Mouse (Mus musculus): ENCODE measurements around the gene Naa35. TPM values are rescaled to one million over a fixed set of nuclear protein-coding genes. Genes with fewer than 3 reads are reported as not detected.

Naa35 gene
- polyA plus RNA-seq, 1 experiment = 46.5 TPM

- Histone ChIP-seq H3K4me1 (ENCODE audit: control insufficient read depth, insufficient read depth, low read length) (no peaks in the 10 kb centered on the region; the same call in 1 of the 2 replicates), H3K27ac (ENCODE audit: control insufficient read depth, insufficient read depth, low read depth, low read length) (no peak overlapping the region), H3K27me3 (ENCODE audit: control insufficient read depth, insufficient read depth, low read length) (no peaks in the 10 kb centered on the region), H3K36me3 (ENCODE audit: control insufficient read depth, insufficient read depth, low read length) (no peaks in the 10 kb centered on the region; the same call in 1 of the 2 replicates), H3K4me3 (ENCODE audit: control insufficient read depth, low read depth, low read length) (no peak overlapping the region)
- no peak for TF ChIP-seq CTCF (IDR thresholded peaks at IDR 0.05; ENCODE audit: control insufficient read depth, insufficient read depth, insufficient replicate concordance, low read depth, low read length)
- no peak for TF ChIP-seq POLR2A (IDR thresholded peaks at IDR 0.05; ENCODE audit: control insufficient read depth, low read depth, low read length)
Observed at GRCm38 (mm10) chr13:59547716-59548115, 37.3 kb upstream of the Naa35 start.

GRCm38 (mm10) chr13:59549318-59549798 is 35.7 kb upstream of the Naa35 start:
- H3K36me3 ChIP-seq (ENCODE audit: control insufficient read depth, insufficient read depth, low read length) = no peaks in the 10 kb centered on the region; the same call in 1 of the 2 replicates
- H3K4me3 ChIP-seq (ENCODE audit: control insufficient read depth, low read depth, low read length) = no peak overlapping the region
- TF ChIP-seq CTCF (IDR thresholded peaks at IDR 0.05; ENCODE audit: control insufficient read depth, insufficient read depth, insufficient replicate concordance, low read depth, low read length) (no peak), POLR2A (IDR thresholded peaks at IDR 0.05; ENCODE audit: control insufficient read depth, low read depth, low read length) (no peak)
- H3K27ac ChIP-seq (ENCODE audit: control insufficient read depth, insufficient read depth, low read depth, low read length) = no peak overlapping the region
- H3K27me3 ChIP-seq (ENCODE audit: control insufficient read depth, insufficient read depth, low read length) = no peaks in the 10 kb centered on the region
- H3K4me1 ChIP-seq (ENCODE audit: control insufficient read depth, insufficient read depth, low read length) = no peaks in the 10 kb centered on the region; the same call in 1 of the 2 replicates

GRCm38 (mm10) chr13:59552286-59552685 is 32.8 kb upstream of the Naa35 start:
- Histone ChIP-seq H3K4me3 (ENCODE audit: control insufficient read depth, low read depth, low read length) (no peak overlapping the region), H3K27ac (ENCODE audit: control insufficient read depth, insufficient read depth, low read depth, low read length) (no peak overlapping the region), H3K4me1 (ENCODE audit: control insufficient read depth, insufficient read depth, low read length) (peaks cover 8% of the 10 kb centered on the region)

GRCm38 (mm10) chr13:59552751-59553150 is 32.3 kb upstream of the Naa35 start:
- no peak overlapping the region for H3K27ac ChIP-seq (ENCODE audit: control insufficient read depth, insufficient read depth, low read depth, low read length)
- H3K27me3 ChIP-seq (ENCODE audit: control insufficient read depth, insufficient read depth, low read length) = no peaks in the 10 kb centered on the region
- peaks cover 11% of the 10 kb centered on the region for H3K4me1 ChIP-seq (ENCODE audit: control insufficient read depth, insufficient read depth, low read length)
- H3K4me3 ChIP-seq (ENCODE audit: control insufficient read depth, low read depth, low read length) = no peak overlapping the region
- TF ChIP-seq CTCF (IDR thresholded peaks at IDR 0.05; ENCODE audit: control insufficient read depth, insufficient read depth, insufficient replicate concordance, low read depth, low read length) (no peak), POLR2A (IDR thresholded peaks at IDR 0.05; ENCODE audit: control insufficient read depth, low read depth, low read length) (no peak)
- no peaks in the 10 kb centered on the region; the same call in 1 of the 2 replicates for H3K36me3 ChIP-seq (ENCODE audit: control insufficient read depth, insufficient read depth, low read length)

More at GRCm38 (mm10) chr13:59552286-59552685, 32.8 kb upstream of the Naa35 start:
- Histone ChIP-seq H3K27me3 (ENCODE audit: control insufficient read depth, insufficient read depth, low read length) (no peaks in the 10 kb centered on the region), H3K36me3 (ENCODE audit: control insufficient read depth, insufficient read depth, low read length) (no peaks in the 10 kb centered on the region; the same call in 1 of the 2 replicates)
- TF ChIP-seq CTCF (IDR thresholded peaks at IDR 0.05; ENCODE audit: control insufficient read depth, insufficient read depth, insufficient replicate concordance, low read depth, low read length) (no peak), POLR2A (IDR thresholded peaks at IDR 0.05; ENCODE audit: control insufficient read depth, low read depth, low read length) (no peak)

- peak overlapping the region; percentile 50 for H3K4me3 ChIP-seq (ENCODE audit: control insufficient read depth, low read depth, low read length)
- no peaks in the 10 kb centered on the region for H3K27me3 ChIP-seq (ENCODE audit: control insufficient read depth, insufficient read depth, low read length)
Observed at GRCm38 (mm10) chr13:59554772-59555505, 30.1 kb upstream of the Naa35 start.

GRCm38 (mm10) chr13:59555613-59556192 is 29.4 kb upstream of the Naa35 start:
- H3K4me1 ChIP-seq (ENCODE audit: control insufficient read depth, insufficient read depth, low read length) = peaks cover 11% of the 10 kb centered on the region; the same call in 1 of the 2 replicates
- no peak overlapping the region for H3K27ac ChIP-seq (ENCODE audit: control insufficient read depth, insufficient read depth, low read depth, low read length)
- TF ChIP-seq CTCF (IDR thresholded peaks at IDR 0.05; ENCODE audit: control insufficient read depth, insufficient read depth, insufficient replicate concordance, low read depth, low read length) (no peak), POLR2A (IDR thresholded peaks at IDR 0.05; ENCODE audit: control insufficient read depth, low read depth, low read length) (no peak)
- H3K36me3 ChIP-seq (ENCODE audit: control insufficient read depth, insufficient read depth, low read length) = no peaks in the 10 kb centered on the region; the same call in 1 of the 2 replicates
- H3K4me3 ChIP-seq (ENCODE audit: control insufficient read depth, low read depth, low read length) = peak overlapping the region; percentile 50
- no peaks in the 10 kb centered on the region for H3K27me3 ChIP-seq (ENCODE audit: control insufficient read depth, insufficient read depth, low read length)

More at GRCm38 (mm10) chr13:59554772-59555505, 30.1 kb upstream of the Naa35 start:
- TF ChIP-seq CTCF (IDR thresholded peaks at IDR 0.05; ENCODE audit: control insufficient read depth, insufficient read depth, insufficient replicate concordance, low read depth, low read length) = no peak
- no peak for TF ChIP-seq POLR2A (IDR thresholded peaks at IDR 0.05; ENCODE audit: control insufficient read depth, low read depth, low read length)
- Histone ChIP-seq H3K36me3 (ENCODE audit: control insufficient read depth, insufficient read depth, low read length) (no peaks in the 10 kb centered on the region; the same call in 1 of the 2 replicates), H3K27ac (ENCODE audit: control insufficient read depth, insufficient read depth, low read depth, low read length) (no peak overlapping the region), H3K4me1 (ENCODE audit: control insufficient read depth, insufficient read depth, low read length) (peaks cover 11% of the 10 kb centered on the region; the same call in 1 of the 2 replicates)

- peak overlapping the region; percentile 79 for H3K27ac ChIP-seq (ENCODE audit: control insufficient read depth, insufficient read depth, low read depth, low read length)
- no peaks in the 10 kb centered on the region for H3K27me3 ChIP-seq (ENCODE audit: control insufficient read depth, insufficient read depth, low read length)
- H3K4me1 ChIP-seq (ENCODE audit: control insufficient read depth, insufficient read depth, low read length) = peaks cover 11% of the 10 kb centered on the region; the same call in 1 of the 2 replicates
- H3K36me3 ChIP-seq (ENCODE audit: control insufficient read depth, insufficient read depth, low read length) = no peaks in the 10 kb centered on the region; the same call in 1 of the 2 replicates
- TF ChIP-seq POLR2A (IDR thresholded peaks at IDR 0.05; ENCODE audit: control insufficient read depth, low read depth, low read length) (no peak), CTCF (IDR thresholded peaks at IDR 0.05; ENCODE audit: control insufficient read depth, insufficient read depth, insufficient replicate concordance, low read depth, low read length) (no peak)
- H3K4me3 ChIP-seq (ENCODE audit: control insufficient read depth, low read depth, low read length) = peak overlapping the region; percentile 90
Observed at GRCm38 (mm10) chr13:59556670-59557069, 28.4 kb upstream of the Naa35 start.
